Mouse (Mus musculus): ENCODE measurements around the gene Aipl1.

DNA sequence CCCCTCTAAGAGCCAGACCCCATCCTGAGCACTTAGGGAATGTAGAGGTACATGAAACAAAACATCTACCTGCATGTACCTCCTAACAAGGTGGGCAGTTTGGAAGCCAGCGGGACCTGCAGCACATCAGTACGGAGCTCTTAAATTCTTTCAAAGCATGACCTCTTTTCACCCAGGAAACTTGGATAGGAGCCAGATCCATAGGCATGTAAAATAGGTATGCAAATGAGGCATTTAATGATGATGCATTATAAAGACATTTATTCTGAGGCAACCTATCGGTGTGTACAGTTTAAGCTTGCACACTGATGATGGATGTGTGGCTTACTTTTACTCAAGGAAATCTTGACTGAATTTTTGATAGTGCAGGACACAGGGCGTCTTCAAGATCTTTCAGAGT, 22.6 kb downstream of the Aipl1 start:
- no peak for TF ChIP-seq POLR2A (IDR thresholded peaks at IDR 0.05; ENCODE audit: control insufficient read depth, extremely low read depth, insufficient read depth, low read length, poor library complexity)
- TF ChIP-seq CTCF (IDR thresholded peaks at IDR 0.05; ENCODE audit: borderline replicate concordance, control insufficient read depth, extremely low read depth, insufficient read depth, low read length, poor library complexity), result no peak
